Mouse (Mus musculus): ENCODE results near the gene Myo7a.
A peak's percentile ranks its signal among the peaks of the same experiment; 100 is the strongest.

The Myo7a gene

DNA sequence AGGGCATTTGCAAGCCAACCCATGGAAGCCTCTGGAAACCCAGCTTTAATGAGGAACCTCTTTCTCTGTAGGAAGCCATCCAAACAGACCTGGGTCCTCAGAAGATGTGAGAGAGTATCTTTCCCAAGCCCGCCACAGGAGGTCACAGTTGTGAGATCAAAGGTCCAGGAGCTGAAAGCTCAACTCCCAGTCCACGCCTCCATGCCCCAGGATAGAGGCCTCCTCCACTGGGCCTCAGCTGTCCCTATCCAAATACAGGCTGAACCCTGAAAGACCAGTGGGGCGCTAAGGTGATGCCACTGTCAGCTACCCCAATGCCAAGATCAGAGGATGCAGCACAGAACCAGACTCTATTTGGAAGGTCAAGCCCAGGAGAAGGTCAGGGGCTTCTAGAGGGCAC is 23.3 kb upstream of the Myo7a start:
- DNase-seq (ENCODE audit: low read depth, low spot score): no peak

DNA sequence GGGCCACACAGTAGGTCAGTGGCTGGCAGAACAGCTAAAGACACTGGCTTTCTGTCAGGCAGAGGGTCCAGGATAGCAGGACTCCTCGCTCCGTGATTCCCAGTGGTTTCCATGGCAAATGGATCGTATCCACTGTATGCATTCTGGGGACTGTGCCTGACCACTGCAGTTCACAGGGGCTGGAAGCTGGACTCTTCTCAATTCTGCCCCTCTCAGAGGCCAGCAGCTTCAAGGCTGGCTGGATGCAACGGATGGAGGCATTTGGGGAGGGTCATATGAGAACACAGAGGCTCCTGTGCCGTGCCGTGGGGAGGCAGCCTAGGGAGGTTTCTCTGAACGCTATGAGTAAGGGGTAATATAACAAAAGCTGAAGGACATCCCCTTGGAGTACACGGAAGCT is 22.9 kb upstream of the Myo7a start:
- no peak for DNase-seq (ENCODE audit: low read depth, low spot score)

GRCm38 (mm10) chr7:98141206-98141605 is 21.9 kb upstream of the Myo7a start:
- DNase-seq (ENCODE audit: low read depth, low spot score): peak; percentile 71

GRCm38 (mm10) chr7:98140597-98140996 is 21.3 kb upstream of the Myo7a start:
- DNase-seq (ENCODE audit: low read depth, low spot score): no peak

DNA sequence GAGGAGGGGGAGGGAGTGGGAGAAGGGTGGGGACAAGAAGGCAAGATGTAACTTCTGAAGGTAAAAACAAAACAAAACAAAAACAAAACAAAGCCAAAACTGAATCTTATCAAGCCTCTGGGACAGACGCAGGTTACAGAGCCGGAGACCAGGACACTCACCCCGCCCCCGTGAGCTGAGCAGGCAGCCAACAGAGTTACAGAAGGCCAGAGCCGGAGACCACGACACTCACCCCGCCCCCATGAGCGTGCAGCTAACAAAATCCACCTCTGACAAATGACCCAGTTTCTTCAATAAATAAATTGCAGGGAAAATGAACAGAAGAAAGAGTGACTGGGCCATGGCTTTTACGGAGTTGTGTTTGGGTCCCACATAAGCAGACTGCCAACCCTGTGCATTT is 19.9 kb upstream of the Myo7a start:
- no peak for DNase-seq (ENCODE audit: low read depth, low spot score)

DNA sequence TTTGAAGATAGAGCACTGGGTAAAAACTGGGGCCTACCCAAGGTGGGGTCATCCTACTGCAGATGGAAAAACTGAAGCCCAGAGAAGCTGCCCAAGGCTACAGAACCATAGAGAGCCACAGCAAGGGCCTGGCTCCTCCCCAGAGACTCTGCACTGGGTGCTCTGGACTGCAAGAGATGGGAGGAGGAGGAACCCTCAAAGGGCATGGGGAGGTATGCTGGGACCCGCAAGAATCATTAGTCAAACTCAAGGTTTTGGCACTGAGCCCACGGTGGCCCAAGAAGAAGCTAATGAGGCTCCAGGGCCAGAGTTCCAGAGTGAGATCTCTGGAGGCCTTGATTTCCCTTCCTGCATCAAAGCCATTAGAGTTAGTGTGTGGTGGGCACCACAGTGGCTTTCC is 18.7 kb upstream of the Myo7a start:
- no peak for DNase-seq (ENCODE audit: low read depth, low spot score)

- no peak for DNase-seq (ENCODE audit: low read depth, low spot score)
Measured at GRCm38 (mm10) chr7:98137583-98137982, 18.3 kb upstream of the Myo7a start.

GRCm38 (mm10) chr7:98131751-98132150 is 12.4 kb upstream of the Myo7a start:
- DNase-seq (ENCODE audit: low read depth, low spot score): peak; percentile 70

DNA sequence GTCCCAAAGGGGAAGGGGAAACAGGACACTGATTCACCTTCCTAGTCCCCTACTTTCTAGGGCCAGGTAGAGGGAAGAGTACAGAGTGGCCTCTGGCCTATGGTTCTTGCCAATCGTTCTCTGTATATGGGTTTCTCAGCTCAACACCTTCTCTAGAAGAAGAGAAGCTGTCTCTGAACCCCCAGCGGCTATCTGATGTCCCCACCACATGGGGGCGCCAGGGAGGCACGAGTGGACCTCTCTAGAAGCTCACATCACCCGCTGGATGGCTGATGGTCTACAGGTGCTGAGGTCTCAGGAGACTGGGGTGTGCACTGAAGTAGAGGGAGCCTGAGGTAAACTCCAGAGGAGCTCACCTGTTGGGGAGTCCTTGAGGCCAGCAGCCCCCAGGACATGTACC is 6.1 kb upstream of the Myo7a start:
- DNase-seq (ENCODE audit: low read depth, low spot score): peak; percentile 73

DNA sequence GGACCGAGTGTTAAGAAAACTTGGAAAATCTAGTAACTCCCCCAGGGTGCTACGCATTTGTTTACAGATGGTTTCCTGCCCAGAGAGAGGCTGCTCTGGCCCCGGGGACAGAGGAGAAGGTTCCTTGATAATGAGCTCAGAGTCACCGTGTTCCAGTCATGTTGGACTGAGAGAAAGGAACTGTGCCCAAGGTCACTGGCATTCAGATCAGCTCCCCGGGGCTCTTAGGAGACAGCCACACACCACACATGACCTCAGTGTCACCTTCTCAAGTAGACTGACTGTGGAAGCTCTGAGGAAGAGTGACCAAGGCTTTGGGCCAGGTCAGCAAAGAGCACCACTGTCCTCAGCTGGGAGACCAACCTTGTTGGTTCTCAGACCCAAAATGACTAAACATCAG is 5.4 kb upstream of the Myo7a start:
- DNase-seq (ENCODE audit: low read depth, low spot score): no peak

GRCm38 (mm10) chr7:98121673-98122072 is 2.3 kb upstream of the Myo7a start:
- no peak for DNase-seq (ENCODE audit: low read depth, low spot score)

DNA sequence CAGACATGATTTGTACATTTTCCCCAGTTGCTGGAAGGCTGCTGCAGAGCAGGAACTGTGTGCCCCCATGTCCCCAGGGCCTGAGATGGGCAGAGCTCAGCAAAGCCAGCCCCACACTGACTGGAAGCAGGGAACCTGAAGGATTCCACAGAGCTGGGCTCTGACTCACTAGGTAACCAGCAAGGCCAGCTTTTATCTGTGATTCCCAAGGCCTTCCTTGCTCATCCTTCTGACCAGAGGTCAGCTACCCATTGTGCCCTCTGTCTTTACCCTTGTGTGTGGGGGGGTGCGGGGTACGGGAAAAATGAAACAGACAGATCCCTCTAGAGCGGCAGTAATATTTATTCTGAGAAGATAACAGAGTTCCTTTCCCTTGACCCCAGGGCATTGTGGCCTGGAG is 1.9 kb upstream of the Myo7a start:
- DNase-seq (ENCODE audit: low read depth, low spot score): no peak

GRCm38 (mm10) chr7:98120325-98120724 is 1.0 kb upstream of the Myo7a start:
- DNase-seq (ENCODE audit: low read depth, low spot score): peak; percentile 78

GRCm38 (mm10) chr7:98119961-98120232 is 573 bp upstream of the Myo7a start:
- DNase-seq (ENCODE audit: low read depth, low spot score): no peak

- no peak for DNase-seq (ENCODE audit: low read depth, low spot score)
Measured at GRCm38 (mm10) chr7:98117012-98117660, 2.2 kb downstream of the Myo7a start.

GRCm38 (mm10) chr7:98114656-98115055 is 4.7 kb downstream of the Myo7a start:
- DNase-seq (ENCODE audit: low read depth, low spot score): no peak

DNA sequence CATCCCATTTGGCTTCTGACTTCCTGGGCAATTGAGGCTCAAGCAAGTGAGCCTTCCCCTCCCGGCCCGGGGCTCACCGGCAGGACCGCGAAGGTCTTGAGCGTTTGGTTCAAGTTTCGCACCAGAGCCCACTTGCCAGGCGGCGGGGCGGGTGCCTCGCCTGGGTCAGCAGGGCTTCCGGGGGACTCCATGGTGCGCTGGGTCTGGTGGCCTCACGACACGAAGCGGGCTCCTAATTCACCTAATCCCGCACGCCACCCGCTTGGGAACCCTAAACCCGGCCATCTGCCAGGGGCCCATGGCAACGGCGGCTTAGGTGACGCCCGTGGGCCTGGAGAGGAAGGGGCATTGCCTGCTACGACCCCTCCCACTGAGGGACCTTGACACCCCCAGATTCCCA is 8.1 kb downstream of the Myo7a start:
- peak; percentile 35 for DNase-seq (ENCODE audit: low read depth, low spot score)

- DNase-seq (ENCODE audit: low read depth, low spot score): no peak
Measured at GRCm38 (mm10) chr7:98109771-98110170, 9.6 kb downstream of the Myo7a start.

DNA sequence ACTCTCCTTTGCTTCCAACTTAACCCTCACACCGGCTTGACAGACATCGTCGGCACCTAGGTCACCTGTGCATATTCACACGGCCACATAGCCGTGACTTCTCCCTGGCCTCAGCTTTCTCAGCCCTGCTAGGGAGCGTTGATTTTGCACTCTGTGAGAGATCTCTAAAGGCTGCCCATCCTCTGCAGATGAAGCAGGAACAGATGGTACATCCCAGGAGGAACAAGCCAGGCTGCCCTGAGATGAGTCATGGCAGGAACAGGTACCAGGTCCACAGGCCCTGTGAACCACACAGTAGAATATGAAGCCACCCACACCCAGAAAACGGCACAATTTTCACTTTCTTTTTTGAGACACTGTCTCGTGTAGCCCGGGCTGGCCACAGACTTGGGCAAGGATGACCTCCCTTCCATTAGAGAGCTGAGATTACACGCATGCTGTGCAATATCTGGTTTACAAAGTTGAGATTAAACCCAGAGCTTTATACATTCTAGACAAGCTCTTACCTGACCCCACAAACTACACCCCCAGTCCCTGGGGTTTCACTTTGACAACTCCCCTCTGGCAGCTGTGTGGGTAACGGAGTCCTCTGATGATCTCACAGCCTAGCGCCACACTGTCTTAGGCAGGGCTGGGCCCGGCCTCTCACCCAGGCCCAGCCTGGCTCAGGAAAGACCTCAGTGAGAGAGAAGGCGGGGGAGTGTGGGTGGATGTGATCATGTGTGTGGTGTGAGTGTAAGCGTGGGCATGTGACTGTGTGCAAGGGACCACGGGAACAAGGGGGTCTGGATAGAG is 10.5 kb downstream of the Myo7a start:
- no peak for DNase-seq (ENCODE audit: low read depth, low spot score)

DNA sequence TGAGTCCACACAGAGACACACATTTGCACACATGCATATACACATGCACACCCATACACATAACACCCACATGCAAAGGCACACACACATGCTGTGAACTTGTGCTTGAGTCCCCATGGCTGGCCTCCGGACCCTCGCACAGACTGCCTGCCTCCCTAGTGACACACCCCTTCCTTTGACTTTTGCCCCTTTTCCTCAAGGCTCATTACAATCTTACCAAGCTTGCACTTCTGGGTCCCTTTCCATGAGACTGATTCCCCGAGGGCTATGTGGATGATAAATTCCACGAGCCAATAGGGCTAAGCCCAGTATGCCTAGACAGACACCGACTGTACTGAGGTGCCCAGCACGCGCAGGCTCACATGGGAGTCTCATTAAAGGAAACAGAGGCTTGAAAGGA is 13.1 kb downstream of the Myo7a start:
- DNase-seq (ENCODE audit: low read depth, low spot score): no peak

DNA sequence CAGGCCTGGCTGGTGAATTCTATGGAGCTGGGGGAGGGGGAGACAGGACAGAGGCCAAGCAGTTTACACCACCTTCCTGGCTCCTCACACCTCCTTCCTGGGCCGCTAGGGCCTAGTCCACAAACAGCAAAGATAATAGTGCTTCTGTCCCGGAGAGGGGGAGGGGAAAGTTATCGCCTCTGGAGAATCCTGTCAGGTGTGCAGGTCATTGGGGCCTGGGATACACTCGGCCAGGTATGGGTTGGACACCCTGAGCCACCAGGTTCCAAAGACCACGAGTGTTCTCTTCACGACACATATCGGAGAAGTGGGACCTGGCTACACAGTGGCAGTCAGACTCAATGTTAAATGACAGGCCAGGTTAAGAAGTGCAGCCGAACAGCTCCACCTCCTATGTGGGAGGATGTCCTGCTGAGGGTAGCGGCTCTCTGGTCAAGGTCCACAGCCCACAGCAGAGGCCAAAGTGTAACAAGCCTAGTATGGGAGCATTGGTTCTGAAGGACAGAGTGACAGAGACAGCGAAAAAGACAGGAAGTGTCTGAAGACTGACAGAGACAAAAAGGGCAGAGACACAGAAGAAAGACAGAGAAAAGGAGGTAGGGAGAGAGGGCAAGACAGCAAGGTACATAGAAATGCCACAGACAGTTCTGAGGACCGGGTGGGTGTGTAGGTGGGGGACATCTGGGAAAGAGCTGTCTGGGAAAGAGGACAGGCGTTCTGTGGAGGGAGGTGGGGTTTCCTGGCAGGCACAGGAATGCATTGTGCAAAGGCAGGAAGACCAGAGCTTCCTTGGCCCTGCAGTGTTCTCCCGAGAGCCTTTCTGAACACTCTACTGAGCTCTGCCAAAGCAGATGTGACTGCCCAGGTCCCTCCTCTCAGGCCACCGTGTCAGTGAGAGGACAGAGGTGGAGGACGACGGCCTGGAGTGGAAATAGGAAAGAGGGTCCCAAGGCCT is 14.6 kb downstream of the Myo7a start:
- no peak for DNase-seq (ENCODE audit: low read depth, low spot score)

- no peak for DNase-seq (ENCODE audit: low read depth, low spot score)
Measured at GRCm38 (mm10) chr7:98103942-98104292, 15.4 kb downstream of the Myo7a start.

Measured in ZHBTc4 (cell line).